Mouse (Mus musculus) MEL (cell line): ENCODE data around the gene Col6a4.

Source experiments
- BHLHE40 ChIP-seq: IDR thresholded peaks from 2 replicates; pipeline ENCODE4 v1.6.1; 2012; ENCODE audit warnings: low read depth, mild to moderate bottlenecking, inconsistent platforms, low read length, improper control_type of control experiment, borderline replicate concordance
- CTCF ChIP-seq, 3 experiments: IDR thresholded peaks in 2 of 3; conservative IDR thresholded peaks in 1 of 3; 2 replicates each; pipeline ENCODE4 v1.5.1; 2011 to 2012; ENCODE audit warnings: low read length in 3 of 3, low read depth in 2 of 3, mild to moderate bottlenecking in 2 of 3, improper control_type of control experiment in 1 of 3, inconsistent platforms in 1 of 3, mixed read lengths in 1 of 3, moderate library complexity in 1 of 3; ENCODE audit not compliant: control insufficient read depth in 1 of 3, insufficient read depth in 1 of 3, poor library complexity in 1 of 3, severe bottlenecking in 1 of 3
- KAT2A ChIP-seq: conservative IDR thresholded peaks from 2 replicates; pipeline ENCODE4 v1.6.1; 2012; ENCODE audit warnings: low read depth, low read length, improper control_type of control experiment, inconsistent platforms

DNA sequence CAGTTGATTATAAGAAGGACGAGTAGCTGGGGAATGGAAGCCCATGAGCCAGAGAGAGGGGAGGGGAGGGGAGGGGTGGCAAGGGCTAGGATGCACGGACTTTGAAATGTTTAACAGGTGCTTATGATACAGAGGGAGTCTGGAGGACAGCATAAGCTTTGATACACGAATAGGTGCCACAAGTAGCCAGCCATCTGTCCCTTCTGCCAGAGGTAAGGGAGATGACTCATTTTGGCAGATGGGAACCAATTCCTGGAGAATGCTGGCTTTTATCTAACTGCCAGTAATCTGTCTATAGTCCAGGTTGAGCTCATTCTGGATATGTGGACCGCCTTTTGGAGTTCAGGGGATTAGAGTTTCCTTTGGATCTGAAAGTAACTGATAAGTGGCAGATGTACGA, 20.3 kb downstream of the Col6a4 start:
- no peak for TF ChIP-seq BHLHE40
- TF ChIP-seq CTCF (IDR thresholded peaks at IDR 0.05 in 2 of 3, conservative IDR thresholded peaks at IDR 0.05 in 1 of 3; ENCODE audit: control insufficient read depth in 1 of 3, insufficient read depth in 1 of 3, low read depth in 2 of 3, low read length in 3 of 3, poor library complexity in 1 of 3, severe bottlenecking in 1 of 3), result no peak
- no peak for TF ChIP-seq KAT2A
